Mouse (Mus musculus) cerebellum, adult 2 months (tissue): ENCODE data around the gene Tiam1.

ENCODE experiments used
- CTCF ChIP-seq: fragments of 200-500 bp; IDR thresholded peaks from 2 replicates; pipeline ENCODE4 v1.5.1; 2011; ENCODE audit warnings: low read depth, mild to moderate bottlenecking, control low read depth, low read length, moderate library complexity, borderline replicate concordance; ENCODE audit not compliant: insufficient read depth
- POLR2A ChIP-seq: fragments of 200-500 bp; IDR thresholded peaks from 2 replicates; pipeline ENCODE4 v1.6.1; 2011; ENCODE audit warnings: low read length, control low read depth, borderline replicate concordance; ENCODE audit not compliant: insufficient read depth

- TF ChIP-seq CTCF, result no peak
- no peak for TF ChIP-seq POLR2A
Observed at GRCm38 (mm10) chr16:89993506-89993905, 150.1 kb downstream of the Tiam1 start.
